Mouse (Mus musculus): ENCODE results near the gene Camta2.

DNA sequence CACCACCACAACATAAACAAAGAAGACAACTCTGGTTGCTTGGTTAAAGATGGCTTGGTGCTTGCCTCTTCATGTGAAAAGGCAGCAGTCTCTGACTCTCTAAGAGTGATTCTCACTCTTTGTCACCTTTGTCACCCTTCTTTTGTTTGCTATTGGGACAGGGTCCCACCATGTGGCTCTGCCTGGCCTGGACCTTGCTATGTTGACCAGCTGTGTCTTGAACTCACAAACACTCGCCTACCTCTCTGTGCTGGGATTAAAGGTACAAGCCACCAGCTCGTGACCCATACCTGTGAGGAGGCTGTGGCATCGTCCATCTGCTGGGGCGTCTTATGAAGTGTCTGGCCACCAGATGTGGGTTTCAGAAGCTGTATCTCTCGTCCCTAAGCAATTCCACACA, 45.4 kb upstream of the Camta2 start:
- TF ChIP-seq GATA1 (IDR thresholded peaks at IDR 0.05; ENCODE audit: borderline replicate concordance, low read length) (no peak), FLI1 (IDR thresholded peaks at IDR 0.05; ENCODE audit: low read length) (no peak)

Data from megakaryocyte, embryonic 14.5 days (primary cell).